ENCODE assay signal across 21 mouse cellular contexts in the genomic region with DNA sequence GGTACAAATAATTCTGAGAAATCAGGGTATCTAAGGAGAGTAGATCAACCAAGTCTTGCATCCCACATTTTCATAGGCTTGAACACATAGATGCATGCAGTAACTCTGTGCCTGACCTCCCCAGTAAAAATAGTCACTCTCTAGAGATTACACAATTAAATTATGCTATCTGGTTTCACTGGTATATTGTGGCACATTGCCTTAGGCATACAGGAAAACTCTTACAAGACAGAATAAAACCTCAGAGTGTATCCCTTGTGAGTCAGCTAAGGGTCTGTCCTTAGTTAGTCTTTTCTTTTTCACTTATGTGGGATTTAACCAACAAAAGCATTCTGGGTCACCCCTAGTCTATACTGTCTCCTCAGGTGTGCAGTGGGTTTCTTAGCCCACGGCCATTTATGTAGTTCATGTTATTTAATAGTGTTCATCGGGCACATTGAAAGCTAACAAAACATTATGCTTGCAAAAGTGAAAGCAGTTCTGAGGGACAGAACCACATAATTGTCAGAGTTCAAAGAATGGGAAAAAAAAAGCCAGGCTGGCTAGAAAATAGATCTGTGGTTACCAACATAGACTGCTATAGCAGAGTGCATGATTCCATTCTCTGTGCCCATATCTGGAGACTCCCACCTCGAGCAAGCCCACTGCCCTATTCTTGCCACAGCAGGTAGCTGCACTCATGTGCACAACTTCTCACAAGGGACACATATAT.
"Had no signal": no experiment of that assay in that cellular context is flagged by ENCODE, and none has a peak within 500 bp of the region (broad histone marks: within the 10 kb centered on the region; RNA-seq: fewer than 3 reads in every experiment).

No protein-coding gene starts in this region.

- H3K27me3 ChIP-seq: limb, embryonic 13.5 days; liver, embryonic 12.5 days; liver, embryonic 15.5 days; lung, embryonic 15.5 days; midbrain, embryonic 13.5 days; neural tube, embryonic 12.5 days; neural tube, embryonic 15.5 days had no signal

- ATAC-seq: liver, embryonic 12.5 days; midbrain, embryonic 13.5 days had no signal

- DNase-seq: kidney, adult 18-20 months; kidney, adult 9 months; kidney, postnatal 14 days; kidney, postnatal 4 days; liver; lung, adult 18-20 months; lung, postnatal 10 days; lung, postnatal 36 days; right cerebral cortex, adult 18-20 months; right cerebral cortex, postnatal 14 days; right cerebral cortex, postnatal 4 days; thymus, postnatal 4 days had no signal

- H3K4me1 ChIP-seq: limb, embryonic 10.5 days; limb, embryonic 13.5 days; liver, embryonic 12.5 days; liver, embryonic 15.5 days; lung, embryonic 15.5 days; midbrain, embryonic 10.5 days; midbrain, embryonic 13.5 days; neural tube, embryonic 12.5 days; neural tube, embryonic 15.5 days had no signal

- H3K9me3 ChIP-seq: limb, embryonic 10.5 days; limb, embryonic 13.5 days; liver, embryonic 12.5 days; liver, embryonic 15.5 days; lung, embryonic 15.5 days; midbrain, embryonic 10.5 days; midbrain, embryonic 13.5 days; neural tube, embryonic 12.5 days; neural tube, embryonic 15.5 days had no signal

- H3K4me2 ChIP-seq: limb, embryonic 13.5 days; liver, embryonic 12.5 days; liver, embryonic 15.5 days; lung, embryonic 15.5 days; midbrain, embryonic 13.5 days; neural tube, embryonic 12.5 days; neural tube, embryonic 15.5 days had no signal

- H3K27ac ChIP-seq: limb, embryonic 10.5 days; limb, embryonic 13.5 days; liver, embryonic 12.5 days; liver, embryonic 15.5 days; lung, embryonic 15.5 days; midbrain, embryonic 10.5 days; midbrain, embryonic 13.5 days; neural tube, embryonic 12.5 days; neural tube, embryonic 15.5 days had no signal

- H3K4me3 ChIP-seq: limb, embryonic 10.5 days; limb, embryonic 13.5 days; liver, embryonic 12.5 days; liver, embryonic 15.5 days; lung, embryonic 15.5 days; midbrain, embryonic 10.5 days; midbrain, embryonic 13.5 days; neural tube, embryonic 12.5 days; neural tube, embryonic 15.5 days had no signal

- H3K36me3 ChIP-seq: limb, embryonic 10.5 days; limb, embryonic 13.5 days; liver, embryonic 12.5 days; liver, embryonic 15.5 days; lung, embryonic 15.5 days; midbrain, embryonic 10.5 days; midbrain, embryonic 13.5 days; neural tube, embryonic 12.5 days; neural tube, embryonic 15.5 days had no signal

- H3K9ac ChIP-seq: limb, embryonic 13.5 days; liver, embryonic 12.5 days; liver, embryonic 15.5 days; lung, embryonic 15.5 days; midbrain, embryonic 13.5 days; neural tube, embryonic 12.5 days; neural tube, embryonic 15.5 days had no signal
